Mouse (Mus musculus) kidney, adult 2 months (tissue): ENCODE data around the gene Hdgfl2.
"Not testable (repeated sequence)": the region's sequence is repeated elsewhere in the genome, so short reads cannot be mapped to it uniquely, and the experiment has no call there.

Experiments used
- CTCF ChIP-seq: fragments of 200-500 bp; conservative IDR thresholded peaks from 2 replicates; pipeline ENCODE4 v1.5.1; 2011; ENCODE audit warnings: low read depth, mild to moderate bottlenecking, control low read depth, low read length, moderate library complexity, mixed read lengths; ENCODE audit not compliant: insufficient read depth, insufficient read length
- POLR2A ChIP-seq: fragments of 200-500 bp; IDR thresholded peaks from one replicate; pipeline ENCODE4 v1.6.1; 2011; ENCODE audit warnings: low read depth, low read length, control low read depth

DNA sequence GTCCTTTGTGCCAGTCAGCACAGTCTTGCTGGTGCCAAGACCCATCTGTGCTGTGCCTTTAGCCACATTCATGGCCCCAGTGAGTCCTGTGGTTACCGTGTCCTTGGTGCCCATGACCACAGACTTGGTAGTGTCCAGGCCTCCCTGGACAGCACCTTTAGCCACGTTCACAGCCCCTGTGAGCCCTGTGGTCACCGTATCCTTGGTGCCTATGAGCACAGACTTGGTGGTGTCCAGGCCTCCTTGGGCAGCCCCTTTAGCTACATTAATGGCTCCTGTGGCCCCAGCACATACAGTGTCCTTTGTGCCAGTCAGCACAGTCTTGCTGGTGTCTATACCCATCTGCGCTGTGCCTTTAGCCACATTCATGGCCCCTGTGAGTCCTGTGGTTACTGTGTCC lies 27.0 kb downstream of the Hdgfl2 start:
- not testable (repeated sequence) for TF ChIP-seq CTCF, POLR2A
